Mouse (Mus musculus) neural tube, embryonic 11.5 days (tissue): ENCODE results near the gene H2afy. TPM values are rescaled to one million over a fixed set of nuclear protein-coding genes. Genes with fewer than 3 reads are reported as not detected.
A peak's percentile ranks its signal among the peaks of the same experiment; 100 is the strongest.

ENCODE experiments used
- ATAC-seq: fragments of 200-750 bp; cut with Nextera tagmentation; 2 replicates; pipeline ENCODE4 v1.8.0; 2017; ENCODE audit warnings: moderate number of reproducible peaks, mild to moderate bottlenecking, moderate TSS enrichment, moderate library complexity; ENCODE audit not compliant: insufficient read depth, low FRiP score, low TSS enrichment
- DNase-seq: peaks from one replicate; pipeline ENCODE4 v3.0.0-alpha.2; 2015; ENCODE audit warnings: low spot score
- H3K27ac ChIP-seq: fragments of 300-500 bp; sonication (generic); 2 replicates; pipeline ENCODE4 v1.5.1; 2014; ENCODE audit warnings: low read depth, mild to moderate bottlenecking, low read length
- H3K27me3 ChIP-seq: fragments of 300-500 bp; sonication (generic); 2 replicates; pipeline ENCODE4 v1.6.1; 2014; ENCODE audit warnings: mild to moderate bottlenecking, low read length, mixed read lengths; ENCODE audit not compliant: control insufficient read depth, insufficient read depth
- H3K36me3 ChIP-seq: fragments of 300-500 bp; sonication (generic); 2 replicates; pipeline ENCODE4 v1.6.1; 2014; ENCODE audit warnings: mild to moderate bottlenecking, low read length, moderate library complexity, mixed read lengths; ENCODE audit not compliant: control insufficient read depth, insufficient read depth
- H3K4me1 ChIP-seq: fragments of 300-500 bp; sonication (generic); 2 replicates; pipeline ENCODE4 v1.6.1; 2014; ENCODE audit warnings: low read length, mixed read lengths; ENCODE audit not compliant: control insufficient read depth, insufficient read depth
- H3K4me2 ChIP-seq: fragments of 300-500 bp; sonication (generic); 2 replicates; pipeline ENCODE4 v1.6.1; 2014; ENCODE audit warnings: low read depth, mild to moderate bottlenecking, moderate library complexity
- H3K4me3 ChIP-seq: fragments of 300-500 bp; sonication (generic); 2 replicates; pipeline ENCODE4 v1.5.1; 2014; ENCODE audit warnings: low read depth, low read length
- H3K9ac ChIP-seq: fragments of 300-500 bp; sonication (generic); 2 replicates; pipeline ENCODE4 v1.6.1; 2014; ENCODE audit warnings: mild to moderate bottlenecking, low read length
- H3K9me3 ChIP-seq: fragments of 300-500 bp; sonication (generic); 2 replicates; pipeline ENCODE4 v1.6.1; 2016; ENCODE audit warnings: low read length; ENCODE audit not compliant: control insufficient read depth
- WGBS: fragments of 180-500 bp; shearing (Covaris S2); extraction: QIAGEN DNeasy Blood & Tissue Kit; methylation state at CpG from one replicate; pipeline ENCODE4 v1.1.7; 2014; 5-methylcytosine and 5-hydroxymethylcytosine counted together
- polyA plus RNA-seq: library from polyadenylated mRNA; unstranded; fragments of >200 nt; fragmentation: Nextera tagmentation; extraction: Ambion mirVana; gene quantifications from 2 replicates; pipeline ENCODE4 v1.2.1, GENCODE M21; 2014

H2afy gene
- polyA plus RNA-seq, 1 experiment from 2014 or later, result 613 TPM

- 30% methylated on average over 10 of the region's 14 CpGs for WGBS
- Histone ChIP-seq H3K4me3 (no peak overlapping the region), H3K36me3 (no peaks in the 10 kb centered on the region), H3K27ac (0 out of 2 replicates have a peak overlapping the region, but pooled peaks have one; percentile 7), H3K9me3 (no peaks in the 10 kb centered on the region), H3K27me3 (no peaks in the 10 kb centered on the region), H3K4me1 (no peaks in the 10 kb centered on the region), H3K4me2 (no peak overlapping the region), H3K9ac (no peak overlapping the region)
- no peak for ATAC-seq
- DNase-seq, result peak; percentile 23
Observed at GRCm38 (mm10) chr13:56167446-56168402, 31.6 kb upstream of the H2afy start.

- DNase-seq, result no peak
- H3K4me1 ChIP-seq, result no peaks in the 10 kb centered on the region
- ATAC-seq, result no peak
- H3K4me2 ChIP-seq, result no peak overlapping the region
- no peak overlapping the region for H3K4me3 ChIP-seq
- 90% methylated on average over 11 of the region's 11 CpGs for WGBS
- H3K36me3 ChIP-seq, result no peaks in the 10 kb centered on the region
- H3K9ac ChIP-seq, result no peak overlapping the region
- no peak overlapping the region for H3K27ac ChIP-seq
- no peaks in the 10 kb centered on the region for H3K27me3 ChIP-seq
- no peaks in the 10 kb centered on the region for H3K9me3 ChIP-seq
Observed at GRCm38 (mm10) chr13:56165561-56165960, 29.4 kb upstream of the H2afy start.

GRCm38 (mm10) chr13:56164372-56164771 is 28.2 kb upstream of the H2afy start:
- Histone ChIP-seq H3K4me2 (no peak overlapping the region), H3K9ac (no peak overlapping the region), H3K4me1 (no peaks in the 10 kb centered on the region), H3K27me3 (no peaks in the 10 kb centered on the region), H3K27ac (no peak overlapping the region), H3K36me3 (no peaks in the 10 kb centered on the region), H3K9me3 (no peaks in the 10 kb centered on the region), H3K4me3 (no peak overlapping the region)
- 66% methylated on average over 3 of the region's 3 CpGs for WGBS
- ATAC-seq (no peak), DNase-seq (no peak)

- DNase-seq (no peak), ATAC-seq (no peak)
- no peak overlapping the region for H3K4me2 ChIP-seq
- 81% methylated on average over 6 of the region's 6 CpGs for WGBS
- no peak overlapping the region for H3K27ac ChIP-seq
- H3K4me3 ChIP-seq, result no peak overlapping the region
- H3K4me1 ChIP-seq, result no peaks in the 10 kb centered on the region
- H3K9ac ChIP-seq, result no peak overlapping the region
- H3K9me3 ChIP-seq, result no peaks in the 10 kb centered on the region
- no peaks in the 10 kb centered on the region for H3K36me3 ChIP-seq
- no peaks in the 10 kb centered on the region for H3K27me3 ChIP-seq
Observed at GRCm38 (mm10) chr13:56163751-56164150, 27.6 kb upstream of the H2afy start.

GRCm38 (mm10) chr13:56162859-56163258 is 26.7 kb upstream of the H2afy start:
- WGBS, result 84% methylated on average over 6 of the region's 6 CpGs
- ATAC-seq (no peak), DNase-seq (no peak)
- H3K27ac ChIP-seq, result no peak overlapping the region
- H3K4me2 ChIP-seq, result no peak overlapping the region
- no peak overlapping the region for H3K9ac ChIP-seq
- H3K4me3 ChIP-seq, result no peak overlapping the region
- no peaks in the 10 kb centered on the region for H3K4me1 ChIP-seq
- H3K36me3 ChIP-seq, result no peaks in the 10 kb centered on the region
- no peaks in the 10 kb centered on the region for H3K9me3 ChIP-seq
- H3K27me3 ChIP-seq, result no peaks in the 10 kb centered on the region

GRCm38 (mm10) chr13:56159614-56160363 is 23.6 kb upstream of the H2afy start:
- H3K9me3 ChIP-seq, result no peaks in the 10 kb centered on the region
- 28% methylated on average over 17 of the region's 17 CpGs for WGBS
- H3K4me2 ChIP-seq, result no peak overlapping the region
- DNase-seq, result no peak
- H3K4me1 ChIP-seq, result no peaks in the 10 kb centered on the region
- no peak overlapping the region for H3K4me3 ChIP-seq
- no peaks in the 10 kb centered on the region for H3K27me3 ChIP-seq
- H3K27ac ChIP-seq, result no peak overlapping the region
- no peak for ATAC-seq
- H3K9ac ChIP-seq, result no peak overlapping the region
- no peaks in the 10 kb centered on the region for H3K36me3 ChIP-seq

GRCm38 (mm10) chr13:56159016-56159601 is 22.9 kb upstream of the H2afy start:
- H3K4me2 ChIP-seq, result no peak overlapping the region
- no peaks in the 10 kb centered on the region for H3K9me3 ChIP-seq
- H3K4me1 ChIP-seq, result no peaks in the 10 kb centered on the region
- ATAC-seq (no peak), DNase-seq (no peak)
- no peaks in the 10 kb centered on the region for H3K36me3 ChIP-seq
- no peak overlapping the region for H3K4me3 ChIP-seq
- no peaks in the 10 kb centered on the region for H3K27me3 ChIP-seq
- no peak overlapping the region for H3K9ac ChIP-seq
- 59% methylated on average over 14 of the region's 14 CpGs for WGBS
- no peak overlapping the region for H3K27ac ChIP-seq

- Histone ChIP-seq H3K9me3 (no peaks in the 10 kb centered on the region), H3K4me2 (no peak overlapping the region), H3K27me3 (no peaks in the 10 kb centered on the region), H3K4me3 (no peak overlapping the region), H3K9ac (no peak overlapping the region), H3K4me1 (no peaks in the 10 kb centered on the region), H3K27ac (no peak overlapping the region), H3K36me3 (no peaks in the 10 kb centered on the region)
- 63% methylated on average over 7 of the region's 7 CpGs for whole genome bisulfite sequencing
- no peak for ATAC-seq
- DNase-seq, result no peak
Observed at GRCm38 (mm10) chr13:56155671-56156070, 19.5 kb upstream of the H2afy start.
